Mouse (Mus musculus) small intestine, adult 2 months (tissue): ENCODE measurements around the gene Gne. TPM values are rescaled to one million over a fixed set of nuclear protein-coding genes. Genes with fewer than 3 reads are reported as not detected.

Source experiments
- H3K27ac ChIP-seq: fragments of 200-500 bp; 2 replicates; pipeline ENCODE4 v1.5.1; 2012; ENCODE audit warnings: low read depth, low read length, control low read depth, inconsistent platforms; ENCODE audit not compliant: insufficient read depth
- H3K27me3 ChIP-seq: fragments of 200-500 bp; 2 replicates; pipeline ENCODE4 v1.6.1; 2012; ENCODE audit warnings: mild to moderate bottlenecking, moderate library complexity, low read length, inconsistent platforms; ENCODE audit not compliant: control insufficient read depth, insufficient read depth
- H3K36me3 ChIP-seq: fragments of 200-500 bp; 2 replicates; pipeline ENCODE4 v1.6.1; 2012; ENCODE audit warnings: mild to moderate bottlenecking, low read length, control low read depth, inconsistent platforms; ENCODE audit not compliant: control insufficient read depth, insufficient read depth
- H3K4me1 ChIP-seq: fragments of 200-500 bp; 2 replicates; pipeline ENCODE4 v1.6.1; 2012; ENCODE audit warnings: low read length, inconsistent platforms, mixed read lengths; ENCODE audit not compliant: control insufficient read depth, insufficient read depth, insufficient read length
- H3K4me3 ChIP-seq: fragments of 200-500 bp; 2 replicates; pipeline ENCODE4 v1.5.1; 2012; ENCODE audit warnings: low read depth, mild to moderate bottlenecking, control low read depth, inconsistent platforms, low read length, moderate library complexity
- CTCF ChIP-seq: fragments of 200-500 bp; IDR thresholded peaks from 2 replicates; pipeline ENCODE4 v1.5.1; 2012; ENCODE audit warnings: low read depth, mild to moderate bottlenecking, control low read depth, inconsistent platforms, low read length, moderate library complexity, mixed read lengths; ENCODE audit not compliant: insufficient replicate concordance, insufficient read length; ENCODE audit errors: extremely low read depth
- POLR2A ChIP-seq: fragments of 200-500 bp; IDR thresholded peaks from 2 replicates; pipeline ENCODE4 v1.6.1; 2012; ENCODE audit warnings: low read depth, mild to moderate bottlenecking, control low read depth, inconsistent platforms, low read length, moderate library complexity
- WGBS: fragments of 180-500 bp; shearing (Covaris S2); methylation state at CpG from one replicate; pipeline ENCODE4 v1.1.7; 2018; 5-methylcytosine and 5-hydroxymethylcytosine counted together
- polyA plus RNA-seq: library from polyadenylated mRNA; depleted of rRNA; stranded (reverse); fragments of >200 nt; gene quantifications from 2 replicates; pipeline ENCODE4 v1.2.3, GENCODE M21; 2012

The Gne gene
- polyA plus RNA-seq, 1 experiment, result 40.6 TPM

- H3K27ac ChIP-seq, result no peak overlapping the region
- H3K36me3 ChIP-seq, result no peaks in the 10 kb centered on the region
- peaks cover 29% of the 10 kb centered on the region for H3K4me1 ChIP-seq
- no peaks in the 10 kb centered on the region for H3K27me3 ChIP-seq
- WGBS, result 69% methylated on average over 6 of the region's 6 CpGs
- TF ChIP-seq POLR2A (no peak), CTCF (no peak)
- no peak overlapping the region for H3K4me3 ChIP-seq
Observed at GRCm38 (mm10) chr4:44108297-44108696, 24.3 kb upstream of the Gne start.

- TF ChIP-seq POLR2A (no peak), CTCF (no peak)
- H3K27me3 ChIP-seq, result no peaks in the 10 kb centered on the region
- no peak overlapping the region for H3K4me3 ChIP-seq
- H3K4me1 ChIP-seq, result peaks cover 27% of the 10 kb centered on the region
- 20% methylated on average over 6 of the region's 6 CpGs for WGBS
- no peaks in the 10 kb centered on the region for H3K36me3 ChIP-seq
- peak overlapping the region; percentile 71 for H3K27ac ChIP-seq
Observed at GRCm38 (mm10) chr4:44107339-44107738, 23.4 kb upstream of the Gne start.

GRCm38 (mm10) chr4:44106297-44106821 lies 22.4 kb upstream of the Gne start:
- TF ChIP-seq CTCF (no peak), POLR2A (no peak)
- no peaks in the 10 kb centered on the region for H3K27me3 ChIP-seq
- peak overlapping the region; percentile 39 for H3K4me3 ChIP-seq
- H3K27ac ChIP-seq, result peak overlapping the region; percentile 71
- no peaks in the 10 kb centered on the region for H3K36me3 ChIP-seq
- WGBS, result 10% methylated on average over 18 of the region's 18 CpGs
- H3K4me1 ChIP-seq, result peaks cover 27% of the 10 kb centered on the region

- H3K36me3 ChIP-seq, result no peaks in the 10 kb centered on the region
- 38% methylated on average over 8 of the region's 8 CpGs for WGBS
- peaks cover 25% of the 10 kb centered on the region for H3K4me1 ChIP-seq
- TF ChIP-seq CTCF (no peak), POLR2A (no peak)
- H3K27me3 ChIP-seq, result no peaks in the 10 kb centered on the region
- H3K4me3 ChIP-seq, result no peak overlapping the region
- H3K27ac ChIP-seq, result peak overlapping the region; percentile 15; the same call in 1 of the 2 replicates
Observed at GRCm38 (mm10) chr4:44104195-44104917, 20.4 kb upstream of the Gne start.

GRCm38 (mm10) chr4:44103620-44104019 lies 19.6 kb upstream of the Gne start:
- TF ChIP-seq POLR2A (no peak), CTCF (no peak)
- Histone ChIP-seq H3K27ac (no peak overlapping the region), H3K4me1 (peaks cover 25% of the 10 kb centered on the region), H3K4me3 (no peak overlapping the region), H3K36me3 (no peaks in the 10 kb centered on the region), H3K27me3 (no peaks in the 10 kb centered on the region)
- WGBS, result 49% methylated on average over 8 of the region's 8 CpGs

GRCm38 (mm10) chr4:44097576-44098335 lies 13.8 kb upstream of the Gne start:
- no peak overlapping the region for H3K4me3 ChIP-seq
- no peaks in the 10 kb centered on the region for H3K36me3 ChIP-seq
- no peaks in the 10 kb centered on the region for H3K27me3 ChIP-seq
- H3K4me1 ChIP-seq, result no peaks in the 10 kb centered on the region
- no peak overlapping the region for H3K27ac ChIP-seq
- 60% methylated on average over 11 of the region's 11 CpGs for WGBS
- TF ChIP-seq CTCF, result no peak
- TF ChIP-seq POLR2A, result no peak

GRCm38 (mm10) chr4:44094475-44094874 lies 10.5 kb upstream of the Gne start:
- TF ChIP-seq POLR2A (no peak), CTCF (no peak)
- WGBS, result 84% methylated on average over 4 of the region's 4 CpGs
- no peaks in the 10 kb centered on the region for H3K4me1 ChIP-seq
- no peaks in the 10 kb centered on the region for H3K36me3 ChIP-seq
- no peaks in the 10 kb centered on the region for H3K27me3 ChIP-seq
- no peak overlapping the region for H3K4me3 ChIP-seq
- H3K27ac ChIP-seq, result no peak overlapping the region
